ENCODE assay signal across 11 mouse cellular contexts in genomic region chr15:98971111-98971510, GRCm38 (mm10). TPM values are rescaled to one million over a fixed set of nuclear protein-coding genes. Genes with fewer than 3 reads are reported as not detected.
DNase-seq lines count a peak whose midpoint lies in the region; ATAC-seq and TF ChIP-seq lines count a peak whose summit lies in the region.
"Had no signal": no experiment of that assay in that cellular context is flagged by ENCODE, and none has a peak within 500 bp of the region (broad histone marks: within the 10 kb centered on the region; RNA-seq: fewer than 3 reads in every experiment).

No protein-coding gene starts in this region.

- H3K27ac ChIP-seq in heart, embryonic 13.5 days (replicated peaks), result peak overlapping the region; percentile 32; the same call in 1 of the 2 replicates
- H3K27ac ChIP-seq in forebrain, embryonic 15.5 days (replicated peaks), result peak overlapping the region; percentile 95
- H3K27ac ChIP-seq in midbrain, embryonic 14.5 days (replicated peaks; ENCODE audit: low read depth, low read length), result peak overlapping the region; percentile 98
- no peak overlapping the region for H3K27ac ChIP-seq in gastrocnemius, adult 2 months
- H3K27ac ChIP-seq: kidney, postnatal 0 days had no signal

- intact Hi-C loops in gastrocnemius, adult 2 months (cut with DNase I), result no loop called here

- peaks cover 35% of the 10 kb centered on the region for H3K4me1 ChIP-seq in heart, embryonic 13.5 days
- peaks cover 44% of the 10 kb centered on the region for H3K4me1 ChIP-seq in forebrain, embryonic 15.5 days
- peaks cover 42% of the 10 kb centered on the region for H3K4me1 ChIP-seq in midbrain, embryonic 14.5 days (ENCODE audit: control insufficient read depth, insufficient read depth, low read length)

- no peak overlapping the region for H3K4me3 ChIP-seq in heart, embryonic 13.5 days
- peak overlapping the region; percentile 12 for H3K4me3 ChIP-seq in forebrain, embryonic 15.5 days
- H3K4me3 ChIP-seq in midbrain, embryonic 14.5 days (replicated peaks; ENCODE audit: low read depth, low read length), result peak overlapping the region; percentile 20
- H3K4me3 ChIP-seq in gastrocnemius, adult 2 months, result no peak overlapping the region

- 45% methylated on average over 4 of the region's 4 CpGs for WGBS in heart, embryonic 13.5 days
- 3% methylated on average over 4 of the region's 4 CpGs for WGBS in forebrain, embryonic 15.5 days
- under 1% methylated on average over 4 of the region's 4 CpGs for WGBS in midbrain, embryonic 14.5 days

- no peaks in the 10 kb centered on the region for H3K27me3 ChIP-seq in heart, embryonic 13.5 days (replicated peaks)
- H3K27me3 ChIP-seq in forebrain, embryonic 15.5 days, result no peaks in the 10 kb centered on the region
- no peaks in the 10 kb centered on the region for H3K27me3 ChIP-seq in midbrain, embryonic 14.5 days (ENCODE audit: control insufficient read depth, insufficient read depth, low read length)

- DNase-seq in heart, postnatal 4 days, result no peak
- DNase-seq in R1 (ENCODE audit: low read depth, low spot score), result peak; percentile 84
- peak; percentile 94 for DNase-seq in midbrain, embryonic 14.5 days
- DNase-seq in gastrocnemius, adult 2 months, result no peak
- no peak for DNase-seq in spleen, adult 18-20 months
- DNase-seq: gastrocnemius, postnatal 14 days had no signal

- ATAC-seq in heart, embryonic 13.5 days (ENCODE audit: extremely low read depth, insufficient number of reproducible peaks, low FRiP score, low TSS enrichment), result no peak
- peak; percentile 75 for ATAC-seq in forebrain, embryonic 15.5 days (replicated peaks)
- ATAC-seq in midbrain, embryonic 14.5 days (ENCODE audit: low FRiP score, low TSS enrichment), result peak; percentile 76
- no peak for ATAC-seq in granulocyte monocyte progenitor cell, adult 5-6 weeks (replicated peaks; ENCODE audit: poor library complexity, severe bottlenecking)

- no peak overlapping the region for H3K4me2 ChIP-seq in heart, embryonic 13.5 days
- peak overlapping the region; percentile 37 for H3K4me2 ChIP-seq in forebrain, embryonic 15.5 days (replicated peaks)
- H3K4me2 ChIP-seq in midbrain, embryonic 14.5 days (ENCODE audit: low read length), result peak overlapping the region; percentile 61

- no peaks in the 10 kb centered on the region for H3K36me3 ChIP-seq in heart, embryonic 13.5 days
- H3K36me3 ChIP-seq in forebrain, embryonic 15.5 days, result no peaks in the 10 kb centered on the region
- H3K36me3 ChIP-seq in midbrain, embryonic 14.5 days (ENCODE audit: control insufficient read depth, insufficient read depth, low read length), result no peaks in the 10 kb centered on the region

- H3K9me3 ChIP-seq in heart, embryonic 13.5 days, result no peaks in the 10 kb centered on the region
- no peaks in the 10 kb centered on the region for H3K9me3 ChIP-seq in forebrain, embryonic 15.5 days
- no peaks in the 10 kb centered on the region for H3K9me3 ChIP-seq in midbrain, embryonic 14.5 days (ENCODE audit: control insufficient read depth, low read length)

- TF ChIP-seq CTCF in gastrocnemius, adult 2 months (IDR thresholded peaks at IDR 0.05), result no peak

- no peak overlapping the region for H3K9ac ChIP-seq in heart, embryonic 13.5 days
- H3K9ac ChIP-seq in forebrain, embryonic 15.5 days (replicated peaks), result peak overlapping the region; percentile 45
- H3K9ac ChIP-seq in midbrain, embryonic 14.5 days (replicated peaks; ENCODE audit: low read length), result peak overlapping the region; percentile 55

RNA-seq across cellular contexts. Expression of gene Tuba1a, which starts 17.6 kb away (rescaled TPM):
- 1,012 and 1,030 TPM in 2 replicates for polyA plus RNA-seq in heart, embryonic 13.5 days (2015; fragmentation: Nextera tagmentation; extraction: Ambion mirVana)
- 100 to 1,000 TPM; 435 TPM for total RNA-seq in heart, postnatal 4 days (2021)
- 14,933 and 15,115 TPM in 2 replicates for polyA plus RNA-seq in forebrain, embryonic 15.5 days (2015; fragmentation: Nextera tagmentation; extraction: Ambion mirVana)
- 17,220 and 18,751 TPM in 2 replicates for polyA plus RNA-seq in midbrain, embryonic 14.5 days (2014; fragmentation: Nextera tagmentation; extraction: Ambion mirVana)
- 10 to 100 TPM; 17.1 to 43.2 TPM for total RNA-seq in gastrocnemius, adult 2 months (2021)
- 21.3 and 34.8 TPM in 2 replicates for total RNA-seq in granulocyte monocyte progenitor cell, adult 5-6 weeks (2014; fragmentation: Nextera tagmentation)
- 19.6 and 24.6 TPM in 2 replicates for total RNA-seq in granulocyte monocyte progenitor cell, adult 5-6 weeks (2017)

RNA-seq across cellular contexts. Expression of gene Gm49450, which starts 17.8 kb away (rescaled TPM):
- not detected in 2 replicates for polyA plus RNA-seq in heart, embryonic 13.5 days (2015; fragmentation: Nextera tagmentation; extraction: Ambion mirVana)
- total RNA-seq in heart, postnatal 4 days (2021), result not detected
- polyA plus RNA-seq in forebrain, embryonic 15.5 days (2015; fragmentation: Nextera tagmentation; extraction: Ambion mirVana), result not detected in 2 replicates
- polyA plus RNA-seq in midbrain, embryonic 14.5 days (2014; fragmentation: Nextera tagmentation; extraction: Ambion mirVana), result not detected in 2 replicates
- not detected for total RNA-seq in gastrocnemius, adult 2 months (2021)
- not detected in 2 replicates for total RNA-seq in granulocyte monocyte progenitor cell, adult 5-6 weeks (2014; fragmentation: Nextera tagmentation)
- not detected in 2 replicates for total RNA-seq in granulocyte monocyte progenitor cell, adult 5-6 weeks (2017)
- total RNA-seq: gastrocnemius, postnatal 14 days had no signal
- polyA plus RNA-seq: kidney, postnatal 0 days; liver, embryonic 16.5 days had no signal

RNA-seq across cellular contexts. Expression of gene Tuba1b, which starts 36.7 kb away (rescaled TPM):
- 1,584 and 1,655 TPM in 2 replicates for polyA plus RNA-seq in heart, embryonic 13.5 days (2015; fragmentation: Nextera tagmentation; extraction: Ambion mirVana)
- 100 to 1,000 TPM; 873 to 889 TPM for total RNA-seq in heart, postnatal 4 days (2021)
- polyA plus RNA-seq in forebrain, embryonic 15.5 days (2015; fragmentation: Nextera tagmentation; extraction: Ambion mirVana), result 1,138 and 1,204 TPM in 2 replicates
- polyA plus RNA-seq in midbrain, embryonic 14.5 days (2014; fragmentation: Nextera tagmentation; extraction: Ambion mirVana), result 1,095 and 1,120 TPM in 2 replicates
- total RNA-seq in gastrocnemius, adult 2 months (2021), result 10 to 100 TPM; 15.8 to 33.9 TPM
- 2,030 and 2,397 TPM in 2 replicates for total RNA-seq in granulocyte monocyte progenitor cell, adult 5-6 weeks (2014; fragmentation: Nextera tagmentation)
- total RNA-seq in granulocyte monocyte progenitor cell, adult 5-6 weeks (2017), result 964 and 1,039 TPM in 2 replicates

RNA-seq across cellular contexts. Expression of gene Lmbr1l, which starts 53.1 kb away (rescaled TPM):
- polyA plus RNA-seq in heart, embryonic 13.5 days (2015; fragmentation: Nextera tagmentation; extraction: Ambion mirVana), result 13.5 and 15.0 TPM in 2 replicates
- 10 to 100 TPM; 14.1 to 15.9 TPM for total RNA-seq in heart, postnatal 4 days (2021)
- 43.2 and 45.2 TPM in 2 replicates for polyA plus RNA-seq in forebrain, embryonic 15.5 days (2015; fragmentation: Nextera tagmentation; extraction: Ambion mirVana)
- 11.2 and 19.4 TPM in 2 replicates for polyA plus RNA-seq in midbrain, embryonic 14.5 days (2014; fragmentation: Nextera tagmentation; extraction: Ambion mirVana)
- 1 to 10 TPM; 5.2 to 6.9 TPM for total RNA-seq in gastrocnemius, adult 2 months (2021)
- 3.5 and 8.5 TPM in 2 replicates for total RNA-seq in granulocyte monocyte progenitor cell, adult 5-6 weeks (2014; fragmentation: Nextera tagmentation)
- total RNA-seq in granulocyte monocyte progenitor cell, adult 5-6 weeks (2017), result 7.7 and 11.9 TPM in 2 replicates

RNA-seq across cellular contexts. Expression of gene Tuba1c, which starts 58.6 kb away (rescaled TPM):
- polyA plus RNA-seq in heart, embryonic 13.5 days (2015; fragmentation: Nextera tagmentation; extraction: Ambion mirVana), result 150 and 158 TPM in 2 replicates
- 100 to 1,000 TPM; 200 to 203 TPM for total RNA-seq in heart, postnatal 4 days (2021)
- 45.7 and 53.5 TPM in 2 replicates for polyA plus RNA-seq in forebrain, embryonic 15.5 days (2015; fragmentation: Nextera tagmentation; extraction: Ambion mirVana)
- polyA plus RNA-seq in midbrain, embryonic 14.5 days (2014; fragmentation: Nextera tagmentation; extraction: Ambion mirVana), result 13.5 and 24.8 TPM in 2 replicates
- 1 to 10 TPM; 7.1 to 7.7 TPM for total RNA-seq in gastrocnemius, adult 2 months (2021)
- total RNA-seq in granulocyte monocyte progenitor cell, adult 5-6 weeks (2014; fragmentation: Nextera tagmentation), result 117 and 131 TPM in 2 replicates
- 109 and 120 TPM in 2 replicates for total RNA-seq in granulocyte monocyte progenitor cell, adult 5-6 weeks (2017)

Comparison
In these comparisons a context has a peak if more than half of its experiments do, and no peak if none do; other contexts are left out.
1. ATAC-seq: peak in forebrain, embryonic 15.5 days (single experiment) and midbrain, embryonic 14.5 days (single experiment); none in heart, embryonic 13.5 days (single experiment) and granulocyte monocyte progenitor cell, adult 5-6 weeks (single experiment).
2. H3K4me3 ChIP-seq: peak in forebrain, embryonic 15.5 days (single experiment) and midbrain, embryonic 14.5 days (single experiment); none in heart, embryonic 13.5 days (single experiment) and gastrocnemius, adult 2 months (single experiment).
3. DNase-seq: peak in R1 (single experiment) and midbrain, embryonic 14.5 days (single experiment); none in heart, postnatal 4 days (single experiment), gastrocnemius, adult 2 months (single experiment) and spleen, adult 18-20 months (0 of 2).
4. RNA of gene Tuba1a, which starts 17.6 kb away (total RNA-seq): 435 TPM in heart, postnatal 4 days; 17.1 to 43.2 TPM in gastrocnemius, adult 2 months and 19.6 to 34.8 TPM in granulocyte monocyte progenitor cell, adult 5-6 weeks; every median in the first group is over 4 times any median in the second.
5. RNA of gene Tuba1b, which starts 36.7 kb away (total RNA-seq): 964 to 2,397 TPM in granulocyte monocyte progenitor cell, adult 5-6 weeks and 873 to 889 TPM in heart, postnatal 4 days; 15.8 to 33.9 TPM in gastrocnemius, adult 2 months; every median in the first group is over 10 times any median in the second.